Mouse (Mus musculus): ENCODE data around the gene Adgrv1. TPM values are rescaled to one million over a fixed set of nuclear protein-coding genes. Genes with fewer than 3 reads are reported as not detected.

Adgrv1 gene
- polyA plus RNA-seq, 1 experiment from 2014 or later = 5.6 TPM

DNA sequence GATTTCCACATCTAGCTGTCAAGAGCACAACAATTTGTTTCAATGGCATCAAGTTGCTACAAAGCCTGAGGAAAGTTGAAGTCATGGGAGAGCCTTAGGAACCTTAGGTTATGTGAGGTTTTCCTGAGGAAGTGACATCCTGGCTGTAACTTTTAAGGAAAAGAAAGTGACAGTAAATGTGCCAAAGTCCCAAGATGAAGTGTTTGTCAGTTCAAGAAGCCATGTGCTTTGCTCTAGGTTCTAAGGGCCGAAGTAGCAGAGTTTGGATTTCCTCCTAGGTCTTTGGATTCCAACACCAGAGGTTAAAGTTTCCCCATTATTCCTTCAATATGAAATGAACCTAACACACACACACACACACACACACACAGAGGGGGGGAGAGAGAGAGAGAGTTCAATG, 332.1 kb downstream of the Adgrv1 start:
- Histone ChIP-seq H3K9ac (ENCODE audit: low read depth, low read length) (no peak overlapping the region), H3K4me3 (ENCODE audit: low read length) (no peak overlapping the region), H3K9me3 (ENCODE audit: control insufficient read depth, low read length) (no peaks in the 10 kb centered on the region), H3K27me3 (replicated peaks; ENCODE audit: control insufficient read depth, insufficient read depth, low read length) (no peaks in the 10 kb centered on the region), H3K36me3 (ENCODE audit: control insufficient read depth, insufficient read depth, low read length) (no peaks in the 10 kb centered on the region), H3K4me1 (ENCODE audit: control insufficient read depth, insufficient read depth, low read depth, low read length) (no peaks in the 10 kb centered on the region), H3K27ac (ENCODE audit: low read depth, low read length) (no peak overlapping the region), H3K4me2 (ENCODE audit: low read length) (no peak overlapping the region)
- no peak for ATAC-seq
- 90% methylated on average over 1 of the region's 1 CpGs for WGBS

DNA sequence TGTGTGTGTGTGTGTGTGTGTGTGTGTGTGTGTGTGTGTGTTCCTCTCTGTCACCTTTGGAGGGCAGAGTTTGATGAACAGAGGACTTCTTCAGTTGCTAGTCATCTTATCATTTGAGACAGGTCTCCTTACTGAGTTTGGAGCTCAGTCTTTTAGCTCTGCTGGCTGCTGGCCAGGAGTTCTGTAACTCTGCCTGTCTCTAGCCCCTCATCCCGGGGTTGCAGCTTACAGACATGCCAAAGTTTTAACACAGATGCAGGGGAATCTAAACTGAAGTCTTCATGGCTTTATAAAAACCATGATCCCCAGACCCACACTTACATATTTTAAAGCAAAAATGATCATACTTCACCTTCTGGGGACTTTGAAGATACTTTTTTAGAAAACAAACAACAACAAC, 338.8 kb downstream of the Adgrv1 start:
- no peak overlapping the region for H3K4me2 ChIP-seq (ENCODE audit: low read length)
- H3K36me3 ChIP-seq (ENCODE audit: control insufficient read depth, insufficient read depth, low read length) = no peaks in the 10 kb centered on the region
- H3K27me3 ChIP-seq (replicated peaks; ENCODE audit: control insufficient read depth, insufficient read depth, low read length) = no peaks in the 10 kb centered on the region
- WGBS = 64% methylated on average over 1 of the region's 1 CpGs
- H3K27ac ChIP-seq (ENCODE audit: low read depth, low read length) = no peak overlapping the region
- no peak for ATAC-seq
- H3K9me3 ChIP-seq (ENCODE audit: control insufficient read depth, low read length) = no peaks in the 10 kb centered on the region
- no peak overlapping the region for H3K4me3 ChIP-seq (ENCODE audit: low read length)
- H3K4me1 ChIP-seq (ENCODE audit: control insufficient read depth, insufficient read depth, low read depth, low read length) = no peaks in the 10 kb centered on the region
- no peak overlapping the region for H3K9ac ChIP-seq (ENCODE audit: low read depth, low read length)

DNA sequence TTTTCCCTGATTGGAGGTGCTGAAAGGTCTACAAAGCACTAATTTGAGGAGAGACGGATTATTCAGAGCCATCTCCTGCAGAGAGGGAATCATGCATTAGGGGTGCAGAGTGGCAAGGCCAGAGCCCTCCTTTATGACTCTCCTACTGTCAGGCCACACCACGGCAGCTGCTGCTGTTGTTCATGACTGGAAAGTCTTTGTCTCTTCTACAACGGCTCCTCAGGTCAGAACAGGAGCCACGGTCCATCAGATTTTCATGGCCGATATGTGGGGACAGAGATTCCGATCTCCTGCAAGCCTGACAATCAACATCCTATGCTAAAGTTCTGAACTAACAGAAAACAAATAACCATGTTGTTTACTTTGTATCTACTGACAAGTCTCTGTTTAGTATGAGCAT, 350.8 kb downstream of the Adgrv1 start:
- no peak for ATAC-seq
- H3K36me3 ChIP-seq (ENCODE audit: control insufficient read depth, insufficient read depth, low read length) = no peaks in the 10 kb centered on the region
- 74% methylated on average over 6 of the region's 6 CpGs for WGBS

DNA sequence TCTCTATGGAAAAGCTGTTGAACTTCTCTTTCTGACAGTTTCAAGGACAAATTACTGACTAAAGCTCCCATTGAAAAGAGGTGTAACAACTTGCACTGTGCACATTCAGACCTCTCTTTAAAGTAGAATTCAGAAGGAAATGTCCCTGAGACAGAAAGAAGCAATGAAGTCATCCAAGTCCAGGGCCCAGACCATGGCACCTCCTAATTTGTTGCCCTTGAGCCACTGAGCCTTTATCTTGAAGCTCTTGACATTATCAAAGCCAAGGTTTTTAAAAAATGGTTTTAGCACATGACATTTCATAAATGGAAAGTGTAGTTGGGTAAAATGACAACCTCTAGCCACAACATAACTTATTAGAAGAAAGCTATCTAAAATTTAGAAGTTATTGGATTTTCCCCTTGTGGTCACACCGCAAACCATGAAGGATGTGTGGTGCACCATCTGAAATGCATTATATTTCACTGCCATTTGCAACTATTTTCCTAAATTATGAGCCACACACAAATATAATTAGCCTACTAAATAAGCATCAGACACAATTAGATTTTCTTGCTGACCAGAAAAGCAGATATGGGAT, 352.2 kb downstream of the Adgrv1 start:
- no peak overlapping the region for H3K4me2 ChIP-seq (ENCODE audit: low read length)
- H3K4me3 ChIP-seq (ENCODE audit: low read length) = no peak overlapping the region
- no peaks in the 10 kb centered on the region for H3K27me3 ChIP-seq (replicated peaks; ENCODE audit: control insufficient read depth, insufficient read depth, low read length)
- no peaks in the 10 kb centered on the region for H3K36me3 ChIP-seq (ENCODE audit: control insufficient read depth, insufficient read depth, low read length)
- WGBS = 100% methylated on average over 1 of the region's 1 CpGs
- H3K4me1 ChIP-seq (ENCODE audit: control insufficient read depth, insufficient read depth, low read depth, low read length) = no peaks in the 10 kb centered on the region
- no peak for ATAC-seq
- no peak overlapping the region for H3K27ac ChIP-seq (ENCODE audit: low read depth, low read length)
- no peaks in the 10 kb centered on the region for H3K9me3 ChIP-seq (ENCODE audit: control insufficient read depth, low read length)
- H3K9ac ChIP-seq (ENCODE audit: low read depth, low read length) = no peak overlapping the region

More for the DNA sequence above, 350.8 kb downstream of the Adgrv1 start:
- Histone ChIP-seq H3K9ac (ENCODE audit: low read depth, low read length) (no peak overlapping the region), H3K4me1 (ENCODE audit: control insufficient read depth, insufficient read depth, low read depth, low read length) (no peaks in the 10 kb centered on the region), H3K4me3 (ENCODE audit: low read length) (no peak overlapping the region), H3K9me3 (ENCODE audit: control insufficient read depth, low read length) (no peaks in the 10 kb centered on the region), H3K27me3 (replicated peaks; ENCODE audit: control insufficient read depth, insufficient read depth, low read length) (no peaks in the 10 kb centered on the region), H3K4me2 (ENCODE audit: low read length) (no peak overlapping the region), H3K27ac (ENCODE audit: low read depth, low read length) (no peak overlapping the region)

DNA sequence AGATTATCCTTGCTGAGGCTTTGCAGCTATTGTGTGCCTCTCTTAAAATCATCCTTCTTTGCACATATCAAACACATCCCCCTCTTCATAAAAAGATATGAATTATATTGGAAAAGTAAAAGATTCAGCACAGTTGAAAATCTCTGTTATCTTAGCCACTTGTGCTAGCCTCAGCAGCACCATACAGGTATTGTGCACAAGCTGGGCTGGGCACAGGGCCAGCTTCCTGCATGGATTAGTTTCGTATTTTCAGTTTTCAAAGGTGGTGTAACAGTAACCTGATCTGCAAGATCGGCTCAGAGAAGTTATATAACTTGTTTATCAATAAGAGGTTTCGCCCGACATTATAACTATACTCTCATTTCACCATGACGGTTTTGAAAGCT, 353.6 kb downstream of the Adgrv1 start:
- H3K36me3 ChIP-seq (ENCODE audit: control insufficient read depth, insufficient read depth, low read length) = no peaks in the 10 kb centered on the region
- no peak overlapping the region for H3K4me2 ChIP-seq (ENCODE audit: low read length)
- WGBS = 84% methylated on average over 5 of the region's 5 CpGs
- no peak for ATAC-seq
- H3K4me1 ChIP-seq (ENCODE audit: control insufficient read depth, insufficient read depth, low read depth, low read length) = no peaks in the 10 kb centered on the region
- H3K27me3 ChIP-seq (replicated peaks; ENCODE audit: control insufficient read depth, insufficient read depth, low read length) = no peaks in the 10 kb centered on the region
- no peak overlapping the region for H3K27ac ChIP-seq (ENCODE audit: low read depth, low read length)
- H3K9me3 ChIP-seq (ENCODE audit: control insufficient read depth, low read length) = no peaks in the 10 kb centered on the region
- no peak overlapping the region for H3K4me3 ChIP-seq (ENCODE audit: low read length)
- H3K9ac ChIP-seq (ENCODE audit: low read depth, low read length) = no peak overlapping the region

DNA sequence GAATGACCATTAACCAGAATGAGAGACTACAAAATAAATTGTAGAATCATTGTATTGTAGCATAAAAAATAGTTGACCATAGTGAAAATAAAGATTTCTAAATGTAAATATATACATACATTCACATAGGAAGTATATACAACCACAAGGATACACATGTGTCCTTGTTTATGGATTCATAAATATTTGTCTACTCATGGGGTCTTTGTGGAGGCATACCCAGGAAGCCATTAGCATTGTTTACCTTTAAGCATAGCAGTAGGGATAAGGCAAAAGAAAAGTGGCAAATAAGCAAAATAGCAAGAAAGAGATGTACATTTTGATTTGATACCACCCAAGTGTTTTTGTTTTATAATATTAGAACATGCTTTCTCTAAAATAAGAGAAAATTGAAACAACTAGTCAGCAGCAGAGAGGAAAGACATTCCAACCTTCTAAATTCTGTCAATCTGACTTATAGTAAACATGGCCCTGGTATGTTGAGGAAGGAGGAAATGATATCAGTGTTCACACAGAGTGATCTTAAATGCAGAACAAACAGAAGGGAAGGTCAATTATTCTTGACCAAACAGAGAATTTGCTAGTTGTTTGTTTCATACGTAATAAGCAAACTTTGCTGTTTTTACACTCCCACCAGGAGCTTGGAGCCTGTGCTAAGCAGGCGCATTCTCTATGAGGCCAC, 354.1 kb downstream of the Adgrv1 start:
- Histone ChIP-seq H3K27me3 (replicated peaks; ENCODE audit: control insufficient read depth, insufficient read depth, low read length) (no peaks in the 10 kb centered on the region), H3K27ac (ENCODE audit: low read depth, low read length) (no peak overlapping the region), H3K36me3 (ENCODE audit: control insufficient read depth, insufficient read depth, low read length) (no peaks in the 10 kb centered on the region), H3K9ac (ENCODE audit: low read depth, low read length) (no peak overlapping the region), H3K4me2 (ENCODE audit: low read length) (no peak overlapping the region), H3K9me3 (ENCODE audit: control insufficient read depth, low read length) (no peaks in the 10 kb centered on the region), H3K4me3 (ENCODE audit: low read length) (no peak overlapping the region), H3K4me1 (ENCODE audit: control insufficient read depth, insufficient read depth, low read depth, low read length) (no peaks in the 10 kb centered on the region)
- no peak for ATAC-seq
- 89% methylated on average over 2 of the region's 2 CpGs for WGBS

DNA sequence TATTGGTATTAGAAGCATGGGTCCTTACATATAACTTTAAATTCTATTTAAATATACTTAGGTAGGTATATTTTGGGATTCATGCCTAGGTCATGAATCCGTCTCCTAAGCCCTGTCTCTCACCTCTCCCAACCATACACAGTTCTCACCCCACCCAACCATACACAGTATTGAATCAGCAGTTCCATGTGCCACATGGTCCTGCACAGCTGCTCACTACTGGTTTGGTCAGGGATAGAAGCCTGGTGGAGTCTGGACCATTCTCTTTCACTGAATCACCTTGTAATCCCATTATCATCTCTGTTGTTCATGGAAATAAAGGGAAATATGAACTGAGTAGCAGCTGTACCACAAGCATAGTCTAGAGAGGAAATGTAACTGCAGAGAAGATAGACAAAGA, 359.1 kb downstream of the Adgrv1 start:
- Histone ChIP-seq H3K4me2 (ENCODE audit: low read length) (no peak overlapping the region), H3K4me1 (ENCODE audit: control insufficient read depth, insufficient read depth, low read depth, low read length) (no peaks in the 10 kb centered on the region), H3K27ac (ENCODE audit: low read depth, low read length) (no peak overlapping the region), H3K9ac (ENCODE audit: low read depth, low read length) (no peak overlapping the region), H3K9me3 (ENCODE audit: control insufficient read depth, low read length) (no peaks in the 10 kb centered on the region), H3K4me3 (ENCODE audit: low read length) (no peak overlapping the region), H3K36me3 (ENCODE audit: control insufficient read depth, insufficient read depth, low read length) (no peaks in the 10 kb centered on the region), H3K27me3 (replicated peaks; ENCODE audit: control insufficient read depth, insufficient read depth, low read length) (no peaks in the 10 kb centered on the region)
- WGBS = 100% methylated on average over 1 of the region's 1 CpGs
- ATAC-seq = no peak

DNA sequence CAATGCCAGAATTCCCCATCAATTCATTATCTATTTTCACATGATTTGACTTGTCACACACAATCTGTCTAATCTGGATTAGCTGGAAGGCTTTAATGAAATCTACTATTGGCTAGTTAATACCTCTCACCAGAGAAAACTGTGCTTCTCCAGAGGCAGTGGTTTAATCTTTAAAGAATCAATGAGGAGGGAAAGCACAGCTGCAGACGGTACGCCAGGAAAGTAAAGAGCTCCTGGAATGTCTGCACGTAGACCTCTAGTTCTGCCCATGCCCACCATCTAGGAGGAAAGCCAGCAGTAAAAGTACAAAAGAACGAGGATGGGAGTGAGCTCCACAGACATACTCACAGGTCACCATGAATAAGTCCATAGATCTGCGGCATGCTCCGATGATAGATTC, 362.6 kb downstream of the Adgrv1 start:
- no peaks in the 10 kb centered on the region for H3K9me3 ChIP-seq (ENCODE audit: control insufficient read depth, low read length)
- no peaks in the 10 kb centered on the region for H3K36me3 ChIP-seq (ENCODE audit: control insufficient read depth, insufficient read depth, low read length)
- no peak overlapping the region for H3K4me2 ChIP-seq (ENCODE audit: low read length)
- no peak overlapping the region for H3K27ac ChIP-seq (ENCODE audit: low read depth, low read length)
- H3K4me3 ChIP-seq (ENCODE audit: low read length) = no peak overlapping the region
- H3K27me3 ChIP-seq (replicated peaks; ENCODE audit: control insufficient read depth, insufficient read depth, low read length) = no peaks in the 10 kb centered on the region
- H3K9ac ChIP-seq (ENCODE audit: low read depth, low read length) = no peak overlapping the region
- no peaks in the 10 kb centered on the region for H3K4me1 ChIP-seq (ENCODE audit: control insufficient read depth, insufficient read depth, low read depth, low read length)
- WGBS = 94% methylated on average over 6 of the region's 6 CpGs
- ATAC-seq = no peak

DNA sequence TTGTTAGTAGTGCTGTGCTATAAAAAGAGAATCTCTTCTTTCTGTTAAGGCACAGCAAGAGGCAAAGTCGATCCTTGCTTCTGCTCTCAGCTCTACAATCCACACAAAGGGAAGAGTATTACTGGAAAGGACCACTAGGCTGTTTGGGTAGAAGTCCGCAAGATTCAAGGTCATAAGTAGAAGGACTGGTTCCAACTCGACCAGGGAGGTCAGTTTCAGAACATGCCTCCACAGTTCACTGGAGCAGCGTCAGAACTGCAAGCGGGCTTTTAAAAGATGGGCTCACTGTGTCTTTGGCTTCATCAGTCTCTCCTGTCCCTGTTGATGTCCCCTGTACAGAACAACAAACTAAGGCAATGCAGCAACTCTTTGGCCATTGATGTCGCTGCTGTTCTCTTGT, 363.9 kb downstream of the Adgrv1 start:
- WGBS = 87% methylated on average over 6 of the region's 6 CpGs
- H3K4me1 ChIP-seq (ENCODE audit: control insufficient read depth, insufficient read depth, low read depth, low read length) = no peaks in the 10 kb centered on the region
- H3K9ac ChIP-seq (ENCODE audit: low read depth, low read length) = no peak overlapping the region
- H3K36me3 ChIP-seq (ENCODE audit: control insufficient read depth, insufficient read depth, low read length) = no peaks in the 10 kb centered on the region
- H3K27me3 ChIP-seq (replicated peaks; ENCODE audit: control insufficient read depth, insufficient read depth, low read length) = no peaks in the 10 kb centered on the region
- ATAC-seq = no peak
- H3K27ac ChIP-seq (ENCODE audit: low read depth, low read length) = no peak overlapping the region
- no peak overlapping the region for H3K4me2 ChIP-seq (ENCODE audit: low read length)
- no peak overlapping the region for H3K4me3 ChIP-seq (ENCODE audit: low read length)
- no peaks in the 10 kb centered on the region for H3K9me3 ChIP-seq (ENCODE audit: control insufficient read depth, low read length)
